Mouse (Mus musculus) brain, embryonic 18.5 days (tissue): ENCODE data around the gene Sec14l2.

Experiments used
- DNase-seq: peaks from one replicate; pipeline ENCODE4 v3.0.0-alpha.2; 2012; ENCODE audit warnings: low read depth, low spot score

Sec14l2 gene

GRCm38 (mm10) chr11:4122742-4123579, at the start of gene Sec14l2:
Gene Sec14l2, minus strand, starts transcription at chr11:4123415.
- no peak for DNase-seq

- DNase-seq, result no peak
Observed at GRCm38 (mm10) chr11:4166467-4167090, 43.4 kb upstream of the Sec14l2 start.

DNA sequence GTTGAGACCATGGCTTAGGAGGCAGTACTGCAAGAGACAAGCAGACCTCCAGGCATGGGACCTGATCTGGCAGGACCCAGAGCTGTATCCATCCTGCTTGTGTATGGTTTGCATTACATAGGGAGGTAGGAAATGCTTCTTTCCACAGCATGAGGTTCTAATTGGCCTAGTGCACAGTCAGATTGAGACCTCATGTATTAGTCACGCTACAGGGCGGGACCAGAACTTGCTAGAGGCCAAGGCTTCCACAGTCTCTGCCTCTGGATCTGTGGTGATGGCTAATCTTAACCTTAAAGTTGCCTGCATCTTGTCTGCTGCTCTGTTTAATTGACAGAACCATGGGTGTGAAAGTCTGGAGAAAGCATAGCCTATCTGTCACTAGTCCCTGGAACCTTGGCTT, 41.5 kb upstream of the Sec14l2 start:
- no peak for DNase-seq

- no peak for DNase-seq
Observed at GRCm38 (mm10) chr11:4160758-4161480, 37.7 kb upstream of the Sec14l2 start.

GRCm38 (mm10) chr11:4159808-4160708, 36.8 kb upstream of the Sec14l2 start, which contains the start of the genes Ccdc157 and Sf3a1:
Gene Ccdc157, minus strand, starts transcription at chr11:4160293.
Gene Sf3a1, plus strand, starts transcription at chr11:4160350.
- DNase-seq, result peak; percentile 79

DNA sequence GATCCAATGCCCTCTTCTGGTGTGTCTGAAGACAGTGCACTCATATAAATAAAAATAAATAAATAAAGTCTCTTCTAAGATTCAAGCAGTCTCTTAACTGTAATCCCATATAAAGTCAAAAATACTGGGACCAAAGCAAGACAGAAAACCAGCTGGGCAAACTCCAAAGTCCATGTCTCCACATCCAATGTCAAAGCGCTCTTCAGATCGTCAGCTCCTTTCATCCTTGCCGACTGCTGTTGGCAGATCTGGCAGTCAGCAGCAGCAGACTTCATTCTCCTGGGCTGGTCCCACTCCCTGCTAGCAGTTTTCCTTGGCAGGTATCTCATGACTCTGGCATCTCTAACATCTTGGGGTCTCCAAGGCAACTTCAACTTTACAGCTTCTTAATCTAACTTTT, 35.5 kb upstream of the Sec14l2 start:
- no peak for DNase-seq

GRCm38 (mm10) chr11:4155641-4156040, 32.4 kb upstream of the Sec14l2 start:
- no peak for DNase-seq

GRCm38 (mm10) chr11:4153694-4154093, 30.5 kb upstream of the Sec14l2 start:
- no peak for DNase-seq

GRCm38 (mm10) chr11:4149886-4150285, 26.7 kb upstream of the Sec14l2 start:
- no peak for DNase-seq

DNA sequence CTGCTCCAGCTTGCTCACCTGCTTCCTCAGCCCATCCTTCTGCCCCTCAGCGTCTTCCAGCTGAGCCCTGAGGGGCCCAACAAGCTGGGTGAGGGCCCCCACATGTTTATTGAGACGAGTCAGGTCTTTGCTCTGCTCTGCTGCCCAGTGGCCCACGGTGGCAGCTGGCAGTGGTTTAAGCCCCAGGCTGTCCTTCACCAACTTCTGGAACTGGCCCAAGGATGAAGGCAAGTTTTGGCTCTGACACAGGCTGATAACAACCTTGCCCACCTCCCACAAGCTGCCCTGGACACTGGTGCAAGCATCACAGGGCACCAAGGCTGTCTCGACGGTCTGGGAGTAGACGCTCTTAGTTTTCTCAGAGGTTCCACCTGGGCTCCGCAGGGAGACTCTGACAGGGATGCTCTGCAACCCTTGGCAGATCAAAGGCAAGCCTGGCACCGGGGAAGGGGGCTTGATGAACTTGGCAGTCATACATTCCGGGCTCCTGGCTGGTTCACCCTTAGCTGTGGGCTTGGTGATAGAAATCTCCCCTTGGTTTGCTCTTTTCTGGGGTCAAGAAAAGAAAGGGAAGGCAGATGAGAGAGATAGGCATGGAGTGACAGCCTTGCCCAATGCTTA, 25.4 kb upstream of the Sec14l2 start:
- DNase-seq, result no peak

- DNase-seq, result no peak
Observed at GRCm38 (mm10) chr11:4148120-4148519, 24.9 kb upstream of the Sec14l2 start.

GRCm38 (mm10) chr11:4147098-4147497, 23.9 kb upstream of the Sec14l2 start:
- no peak for DNase-seq

DNA sequence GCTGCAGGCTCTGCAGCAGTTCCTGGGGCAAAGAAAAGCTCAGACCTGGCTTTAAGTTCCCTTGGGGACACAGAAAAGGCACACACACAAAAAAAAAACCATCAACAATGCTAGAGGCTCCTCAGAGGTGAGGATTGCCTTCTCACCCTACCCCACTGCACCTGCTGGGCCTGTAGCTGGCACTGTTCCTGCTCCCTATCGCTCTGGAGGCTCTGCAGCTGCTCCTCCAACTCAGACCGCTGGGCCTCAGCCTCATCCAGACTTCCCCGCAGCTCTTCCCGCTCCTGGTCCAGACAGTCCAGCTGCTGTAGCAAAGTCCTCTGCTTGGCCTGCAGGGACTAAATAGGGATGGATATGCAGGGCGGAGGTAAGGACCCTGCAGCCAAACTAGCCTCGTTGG, 23.2 kb upstream of the Sec14l2 start:
- no peak for DNase-seq

- no peak for DNase-seq
Observed at GRCm38 (mm10) chr11:4143281-4144062, 20.3 kb upstream of the Sec14l2 start.

DNA sequence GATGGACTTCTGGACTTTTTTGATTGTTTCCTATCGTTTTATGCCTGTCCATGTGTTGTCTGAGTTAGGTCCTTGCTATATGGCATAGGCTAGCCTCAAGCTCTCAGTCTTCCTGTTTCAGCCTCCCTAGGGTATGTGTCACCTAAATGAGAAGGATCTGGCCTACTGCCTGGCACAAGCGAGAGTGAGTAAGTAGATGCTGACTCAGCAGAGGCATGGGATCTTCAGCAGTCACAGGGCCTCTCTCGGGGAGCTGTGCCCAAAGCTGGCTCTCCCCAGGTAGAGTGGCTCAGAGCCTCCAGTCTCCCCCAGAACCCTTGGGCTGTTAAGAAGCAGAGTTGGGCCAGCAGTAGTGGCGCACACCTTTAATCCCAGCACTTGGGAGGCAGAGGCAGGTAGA, 19.1 kb upstream of the Sec14l2 start:
- DNase-seq, result no peak

- no peak for DNase-seq
Observed at GRCm38 (mm10) chr11:4141505-4141904, 18.3 kb upstream of the Sec14l2 start.

DNA sequence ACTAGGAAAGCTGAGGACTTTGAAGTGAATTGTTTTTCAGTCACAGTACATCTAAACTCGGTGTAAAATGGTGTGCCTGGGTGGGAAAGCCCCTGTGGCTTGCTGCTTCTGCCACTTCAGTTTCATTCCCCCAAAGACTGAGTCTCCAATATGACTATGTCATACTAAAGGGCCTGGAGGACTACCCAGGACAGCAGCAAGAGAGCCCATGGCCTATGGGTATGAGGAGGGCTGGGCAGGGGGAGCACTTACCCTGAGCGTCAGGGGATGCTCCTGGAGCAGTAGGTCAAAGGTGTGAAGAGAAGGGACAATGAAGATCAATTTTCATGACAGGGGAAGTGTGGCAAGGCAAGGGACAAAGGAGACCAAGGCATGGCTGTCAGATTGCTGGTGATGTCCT, 15.7 kb upstream of the Sec14l2 start:
- DNase-seq, result no peak

- peak; percentile 78 for DNase-seq
Observed at GRCm38 (mm10) chr11:4134986-4135935, 12.0 kb upstream of the Sec14l2 start, which contains the start of gene Rnf215. Gene Rnf215, plus strand, starts transcription at chr11:4135202.

DNA sequence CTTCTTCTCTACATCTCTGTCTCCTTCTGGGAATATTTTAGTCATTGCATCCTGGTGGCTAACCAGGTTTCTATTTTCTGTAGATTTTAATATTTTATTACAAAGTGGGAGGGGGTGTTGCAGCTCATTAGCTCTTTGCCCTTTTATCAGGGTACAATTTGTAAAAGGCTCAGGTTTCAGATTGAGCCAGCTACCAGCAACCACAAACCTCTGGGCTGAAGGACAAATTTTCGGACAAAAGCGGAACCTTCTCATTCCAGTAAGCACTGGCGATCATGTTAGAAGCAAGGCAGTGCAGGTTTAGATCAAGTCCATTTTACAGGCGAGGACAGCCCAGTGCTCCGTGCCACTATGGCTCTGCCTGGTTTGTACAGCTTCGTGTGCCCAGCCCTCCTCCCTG, 11.2 kb upstream of the Sec14l2 start:
- no peak for DNase-seq
